Mouse (Mus musculus): ENCODE data around the gene Sdha.

DNA sequence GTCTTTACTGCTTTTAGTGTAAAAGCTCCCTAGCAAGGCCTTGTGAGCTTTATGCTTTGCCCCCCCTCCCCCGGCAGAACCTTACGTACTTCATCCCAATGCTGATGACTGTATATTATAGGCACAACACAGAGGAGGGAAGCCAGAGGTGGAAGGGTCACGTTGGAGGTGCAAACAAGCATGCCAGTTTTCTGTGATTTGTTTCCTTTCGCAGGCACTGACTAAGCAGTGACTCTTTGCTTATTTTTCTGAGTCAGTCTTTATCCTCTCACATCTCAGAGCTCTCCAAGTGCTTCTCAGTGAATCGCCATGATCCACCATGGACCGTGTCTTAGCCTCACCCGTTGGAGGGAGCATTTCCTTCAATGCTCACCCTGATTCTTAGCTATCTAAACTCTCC lies 53.7 kb downstream of the Sdha start:
- no peak for TF ChIP-seq CTCF (IDR thresholded peaks at IDR 0.05; ENCODE audit: borderline replicate concordance, extremely low read depth, insufficient read depth, insufficient read length)
- TF ChIP-seq POLR2A (IDR thresholded peaks at IDR 0.05; ENCODE audit: borderline replicate concordance, extremely low read depth, insufficient read depth, insufficient read length, poor library complexity, severe bottlenecking) = no peak

All from brain, embryonic 14.5 days (tissue).